Mouse (Mus musculus) thymus, adult 2 months (tissue): ENCODE results near the gene Zc3h6. TPM values are rescaled to one million over a fixed set of nuclear protein-coding genes. Genes with fewer than 3 reads are reported as not detected.
"Not testable (repeated sequence)": the region's sequence is repeated elsewhere in the genome, so short reads cannot be mapped to it uniquely, and the experiment has no call there.

Experiments
- DNase-seq: peaks from one replicate; pipeline ENCODE4 v3.0.0; 2021
- H3K27ac ChIP-seq: fragments of 200-500 bp; 2 replicates; pipeline ENCODE4 v1.5.1; 2012; ENCODE audit warnings: low read length, control low read depth; ENCODE audit not compliant: control insufficient read depth, insufficient read depth
- H3K27me3 ChIP-seq: fragments of 200-500 bp; 2 replicates; pipeline ENCODE4 v1.6.1; 2012; ENCODE audit warnings: mild to moderate bottlenecking, low read length, moderate library complexity, mixed read lengths; ENCODE audit not compliant: control insufficient read depth, insufficient read depth
- H3K36me3 ChIP-seq: fragments of 200-500 bp; 2 replicates; pipeline ENCODE4 v1.6.1; 2012; ENCODE audit warnings: mild to moderate bottlenecking, low read length, moderate library complexity; ENCODE audit not compliant: control insufficient read depth, insufficient read depth
- H3K4me1 ChIP-seq: fragments of 200-500 bp; replicated peaks from 2 replicates; pipeline ENCODE4 v1.6.1; 2012; ENCODE audit warnings: low read length; ENCODE audit not compliant: control insufficient read depth, insufficient read depth
- H3K4me3 ChIP-seq: fragments of 200-500 bp; 2 replicates; pipeline ENCODE4 v1.5.1; 2012; ENCODE audit warnings: mild to moderate bottlenecking, low read length, control low read depth, moderate library complexity; ENCODE audit not compliant: control insufficient read depth, insufficient read depth
- CTCF ChIP-seq: fragments of 200-500 bp; IDR thresholded peaks from 2 replicates; pipeline ENCODE4 v1.5.1; 2012; ENCODE audit warnings: mild to moderate bottlenecking, control low read depth, low read length, moderate library complexity, borderline replicate concordance; ENCODE audit not compliant: control insufficient read depth, poor library complexity, insufficient read depth; ENCODE audit errors: extremely low read depth
- POLR2A ChIP-seq: fragments of 200-500 bp; IDR thresholded peaks from 2 replicates; pipeline ENCODE4 v1.6.1; 2012; ENCODE audit warnings: mild to moderate bottlenecking, low read length, control low read depth, moderate library complexity; ENCODE audit not compliant: control insufficient read depth, poor library complexity, insufficient read depth; ENCODE audit errors: extremely low read depth
- WGBS: fragments of 180-500 bp; shearing (Covaris S2); methylation state at CpG from one replicate; pipeline ENCODE4 v1.1.7; 2018; 5-methylcytosine and 5-hydroxymethylcytosine counted together
- polyA plus RNA-seq: library from polyadenylated mRNA; depleted of rRNA; stranded (reverse); fragments of >200 nt; gene quantifications from 2 replicates; pipeline ENCODE4 v1.2.3, GENCODE M21; 2012

Zc3h6 gene
- polyA plus RNA-seq, 1 experiment, result 2.6 TPM

DNA sequence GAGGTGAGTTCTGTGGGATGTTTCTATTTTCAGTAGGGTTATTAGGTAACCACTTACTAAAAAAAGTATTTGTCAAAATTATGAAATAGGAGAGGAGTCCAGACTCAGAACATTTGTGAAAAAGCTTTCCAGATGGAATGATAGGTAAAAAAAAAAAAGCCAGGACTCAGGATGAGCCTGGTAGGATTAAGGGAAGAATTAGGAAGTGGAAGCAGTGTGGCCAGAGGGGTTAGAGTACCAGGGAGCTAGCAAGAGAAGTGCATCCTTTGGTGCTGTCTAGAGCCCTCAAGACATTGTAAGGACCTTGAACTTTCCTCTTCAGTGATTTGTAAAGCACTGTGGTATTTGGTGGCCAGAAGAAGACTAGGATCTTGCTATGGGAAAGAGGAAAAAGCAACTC is 5.1 kb downstream of the Zc3h6 start:
- H3K27ac ChIP-seq, result no peak overlapping the region
- no peak overlapping the region for H3K4me3 ChIP-seq
- no peak for DNase-seq

DNA sequence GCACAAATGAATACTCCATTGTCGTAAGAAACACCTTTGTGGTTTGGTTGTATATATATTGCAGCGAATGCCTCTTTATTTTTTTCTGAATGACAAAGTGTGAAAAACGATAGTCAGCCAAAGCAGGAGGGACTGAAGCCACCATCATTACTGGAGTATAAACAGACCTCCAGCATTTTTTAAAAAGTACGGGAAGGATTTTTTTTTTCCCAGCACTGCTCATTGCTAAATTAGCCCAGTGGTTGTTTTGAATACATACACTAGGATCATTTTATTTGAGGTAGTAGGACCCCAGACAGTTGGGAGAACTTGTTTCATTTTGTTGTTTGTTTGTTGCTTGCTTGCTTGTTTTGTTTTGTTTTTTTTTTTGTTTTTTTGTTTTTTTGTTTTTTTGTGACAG is 8.4 kb downstream of the Zc3h6 start:
- Histone ChIP-seq H3K27me3 (no peaks in the 10 kb centered on the region), H3K36me3 (no peaks in the 10 kb centered on the region), H3K4me3 (no peak overlapping the region), H3K27ac (no peak overlapping the region), H3K4me1 (no peaks in the 10 kb centered on the region)
- TF ChIP-seq POLR2A, result no peak
- no peak for TF ChIP-seq CTCF
- no peak for DNase-seq
- WGBS, result 94% methylated on average over 4 of the region's 4 CpGs

More for the DNA sequence above, 5.1 kb downstream of the Zc3h6 start:
- no peaks in the 10 kb centered on the region for H3K27me3 ChIP-seq
- H3K36me3 ChIP-seq, result no peaks in the 10 kb centered on the region
- TF ChIP-seq POLR2A (no peak), CTCF (no peak)
- H3K4me1 ChIP-seq, result no peaks in the 10 kb centered on the region

DNA sequence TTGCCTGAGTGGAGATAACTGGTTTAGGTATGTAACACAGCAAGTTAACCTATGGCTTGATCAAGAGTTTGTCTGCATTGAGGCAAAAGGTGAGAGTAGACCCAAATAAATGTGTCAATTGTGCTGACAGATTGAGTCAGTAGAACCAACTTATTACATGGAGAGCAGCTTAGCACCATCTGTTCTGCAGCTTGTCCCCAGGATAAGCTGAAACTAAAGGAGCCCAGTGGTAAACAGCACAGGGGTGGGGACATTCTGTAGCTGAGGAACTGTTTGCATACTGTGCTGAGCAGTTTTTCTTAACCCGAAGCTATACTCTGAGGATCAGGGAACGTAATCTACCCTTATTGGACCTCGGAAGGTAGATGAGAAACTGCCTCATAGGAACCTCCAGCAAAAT is 17.5 kb downstream of the Zc3h6 start:
- Histone ChIP-seq H3K36me3 (no peaks in the 10 kb centered on the region), H3K4me1 (no peaks in the 10 kb centered on the region), H3K4me3 (no peak overlapping the region), H3K27me3 (no peaks in the 10 kb centered on the region), H3K27ac (no peak overlapping the region)
- no peak for DNase-seq
- WGBS, result 92% methylated on average over 3 of the region's 3 CpGs
- TF ChIP-seq CTCF, result no peak

DNA sequence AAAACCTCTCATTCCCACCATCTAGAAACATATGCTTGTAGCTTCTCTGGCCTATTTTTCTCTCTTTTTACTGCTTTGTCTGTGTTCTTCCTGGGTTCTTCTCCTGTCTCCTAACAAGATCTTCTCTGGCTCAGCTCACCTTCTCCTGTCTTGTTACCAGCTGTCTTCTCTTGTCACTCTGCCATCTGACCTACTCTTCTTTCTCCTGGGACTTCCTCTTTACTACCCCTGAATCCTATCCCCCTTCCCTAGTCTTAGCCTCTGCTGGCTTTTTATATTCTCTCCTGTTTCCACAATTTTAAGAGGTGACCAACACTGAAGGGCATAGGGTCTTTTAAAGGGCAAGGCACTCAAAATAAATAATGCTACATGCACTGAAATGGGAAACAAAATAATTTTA is 37.7 kb downstream of the Zc3h6 start:
- Histone ChIP-seq H3K4me1 (no peaks in the 10 kb centered on the region), H3K4me3 (no peak overlapping the region), H3K27ac (no peak overlapping the region), H3K36me3 (no peaks in the 10 kb centered on the region), H3K27me3 (no peaks in the 10 kb centered on the region)
- no peak for DNase-seq
- TF ChIP-seq CTCF, result no peak
- TF ChIP-seq POLR2A, result no peak

DNA sequence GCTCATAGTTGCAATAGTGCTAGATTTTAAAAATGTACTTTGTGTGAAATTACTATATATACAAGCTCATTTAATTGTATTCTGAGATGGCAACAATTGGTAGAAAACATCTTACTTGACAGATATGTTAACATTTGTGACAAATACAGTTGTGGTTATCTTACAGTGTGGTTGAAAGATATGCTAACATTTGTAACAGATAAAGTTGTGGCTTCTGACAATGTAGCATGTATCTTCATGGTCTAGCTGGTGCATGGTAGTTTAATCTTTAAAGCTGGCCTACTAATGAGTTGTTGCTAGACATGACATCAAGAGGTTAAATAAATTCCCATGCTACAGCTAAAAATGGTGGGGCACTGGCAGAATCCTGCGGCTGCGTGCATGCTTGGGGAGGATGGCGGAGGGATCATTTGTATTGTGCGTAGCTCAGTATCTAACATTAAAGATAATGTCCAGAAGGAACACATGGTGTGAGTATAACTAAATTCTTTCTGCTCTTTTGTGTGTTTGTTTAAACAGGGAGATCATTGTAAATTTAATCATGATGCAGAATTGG is 39.1 kb downstream of the Zc3h6 start:
- WGBS, result 98% methylated on average over 4 of the region's 4 CpGs
- Histone ChIP-seq H3K27me3 (no peaks in the 10 kb centered on the region), H3K36me3 (no peaks in the 10 kb centered on the region), H3K4me1 (no peaks in the 10 kb centered on the region), H3K27ac (no peak overlapping the region), H3K4me3 (no peak overlapping the region)
- no peak for DNase-seq
- TF ChIP-seq POLR2A, result no peak
- no peak for TF ChIP-seq CTCF

DNA sequence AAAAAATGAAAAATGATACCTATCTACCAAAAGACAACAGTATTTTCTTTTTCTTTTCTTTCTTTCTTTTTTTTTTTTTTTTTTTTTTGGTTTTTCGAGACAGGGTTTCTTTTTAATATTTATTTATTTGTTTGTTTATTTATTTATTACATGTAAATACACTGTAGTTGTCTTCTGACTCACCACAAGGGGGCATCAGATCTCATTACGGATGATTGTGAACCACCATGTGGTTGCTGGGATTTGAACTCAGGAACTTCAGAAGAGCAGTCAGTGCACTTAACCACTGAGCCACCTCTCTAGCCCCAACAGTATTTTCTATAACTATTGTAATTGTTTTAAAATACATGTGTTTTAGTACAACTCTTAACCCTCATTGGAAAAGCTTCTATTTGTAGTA is 41.7 kb downstream of the Zc3h6 start:
- H3K27me3 ChIP-seq, H3K4me3 ChIP-seq, H3K4me1 ChIP-seq, H3K27ac ChIP-seq, H3K36me3 ChIP-seq: not testable (repeated sequence)
- peak; percentile 6 for DNase-seq
- 78% methylated on average over 2 of the region's 2 CpGs for WGBS

DNA sequence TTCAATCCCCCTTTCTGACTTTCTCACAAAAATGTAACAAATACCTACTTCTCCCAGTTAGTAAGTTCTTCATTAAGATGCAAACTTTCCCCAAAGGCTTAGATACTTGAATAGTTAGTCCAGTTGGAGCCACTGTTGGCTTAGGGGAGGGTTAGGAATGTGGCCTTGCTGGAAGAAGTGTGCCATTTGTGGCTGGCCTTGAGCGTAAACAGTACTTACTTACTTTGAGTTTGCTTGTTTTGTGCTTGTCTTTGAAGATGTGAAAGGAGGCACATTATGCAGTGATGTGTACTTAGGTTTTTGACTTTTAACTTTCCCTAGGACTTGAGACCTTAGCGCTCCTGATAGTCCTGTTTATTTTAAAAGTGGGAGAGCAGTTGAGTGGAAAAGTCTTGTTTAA is 52.9 kb downstream of the Zc3h6 start:
- WGBS, result 95% methylated on average over 2 of the region's 2 CpGs
- H3K27ac ChIP-seq, result no peak overlapping the region
- TF ChIP-seq CTCF, result no peak
- no peak for TF ChIP-seq POLR2A
- H3K36me3 ChIP-seq, result 0 out of 2 replicates have a peak, but pooled peaks cover 5% of the 10 kb centered on the region
- H3K4me3 ChIP-seq, result no peak overlapping the region
- H3K27me3 ChIP-seq, result no peaks in the 10 kb centered on the region
- DNase-seq, result no peak
- no peaks in the 10 kb centered on the region for H3K4me1 ChIP-seq
